Mouse (Mus musculus): Measurements from ENCODE around the gene Zfp207.

- no peak for TF ChIP-seq CTCF (IDR thresholded peaks at IDR 0.05; ENCODE audit: insufficient read depth, low read length)
- no peak for TF ChIP-seq POLR2A (IDR thresholded peaks at IDR 0.05; ENCODE audit: borderline replicate concordance, extremely low read depth, low read depth, low read length)
These were observed 1.4 kb downstream of the Zfp207 start for GRCm38 (mm10) chr11:80384461-80384860.
